Mouse (Mus musculus) liver, embryonic 16.5 days (tissue): ENCODE data around the gene Sipa1l2. TPM values are rescaled to one million over a fixed set of nuclear protein-coding genes. Genes with fewer than 3 reads are reported as not detected.
A peak's percentile ranks its signal among the peaks of the same experiment; 100 is the strongest.

Experiments
- ATAC-seq: fragments of 200-750 bp; cut with Nextera tagmentation; 2 replicates; pipeline ENCODE4 v1.8.0; 2017; ENCODE audit warnings: low read depth, mild to moderate bottlenecking, moderate number of reproducible peaks, moderate library complexity
- H3K27ac ChIP-seq: fragments of 300-500 bp; sonication (generic); 2 replicates; pipeline ENCODE4 v1.5.1; 2014; ENCODE audit warnings: mild to moderate bottlenecking, low read length
- H3K27me3 ChIP-seq: fragments of 300-500 bp; sonication (generic); 2 replicates; pipeline ENCODE4 v1.6.1; 2014; ENCODE audit warnings: low read depth, low read length, mixed read lengths; ENCODE audit not compliant: control insufficient read depth, insufficient read depth
- H3K36me3 ChIP-seq: fragments of 300-500 bp; sonication (generic); 2 replicates; pipeline ENCODE4 v1.6.1; 2014; ENCODE audit warnings: mild to moderate bottlenecking; ENCODE audit not compliant: control insufficient read depth, insufficient read depth
- H3K4me1 ChIP-seq: fragments of 300-500 bp; sonication (generic); 2 replicates; pipeline ENCODE4 v1.6.1; 2014; ENCODE audit warnings: low read depth, low read length, mixed read lengths; ENCODE audit not compliant: control insufficient read depth
- H3K4me2 ChIP-seq: fragments of 300-500 bp; sonication (generic); 2 replicates; pipeline ENCODE4 v1.6.1; 2014; ENCODE audit warnings: low read depth, low read length, mixed read lengths
- H3K4me3 ChIP-seq: fragments of 300-500 bp; sonication (generic); 2 replicates; pipeline ENCODE4 v1.5.1; 2014; ENCODE audit warnings: low read depth, mild to moderate bottlenecking, low read length
- H3K9ac ChIP-seq: fragments of 300-500 bp; sonication (generic); 2 replicates; pipeline ENCODE4 v1.6.1; 2014; ENCODE audit warnings: low read depth, low read length
- H3K9me3 ChIP-seq: fragments of 300-500 bp; sonication (generic); replicated peaks from 2 replicates; pipeline ENCODE4 v1.6.1; 2016; ENCODE audit warnings: low read length; ENCODE audit not compliant: control insufficient read depth
- WGBS: fragments of 180-500 bp; shearing (Covaris S2); extraction: QIAGEN DNeasy Blood & Tissue Kit; methylation state at CpG from one replicate; pipeline ENCODE4 v1.1.7; 2014; ENCODE audit not compliant: insufficient replicate concordance; 5-methylcytosine and 5-hydroxymethylcytosine counted together
- polyA plus RNA-seq: library from polyadenylated mRNA; unstranded; fragments of >200 nt; fragmentation: Nextera tagmentation; extraction: Ambion mirVana; gene quantifications from 2 replicates; pipeline ENCODE4 v1.2.1, GENCODE M21; 2015

Sipa1l2 gene
- polyA plus RNA-seq, 1 experiment from 2014 or later, result 1.1 TPM

DNA sequence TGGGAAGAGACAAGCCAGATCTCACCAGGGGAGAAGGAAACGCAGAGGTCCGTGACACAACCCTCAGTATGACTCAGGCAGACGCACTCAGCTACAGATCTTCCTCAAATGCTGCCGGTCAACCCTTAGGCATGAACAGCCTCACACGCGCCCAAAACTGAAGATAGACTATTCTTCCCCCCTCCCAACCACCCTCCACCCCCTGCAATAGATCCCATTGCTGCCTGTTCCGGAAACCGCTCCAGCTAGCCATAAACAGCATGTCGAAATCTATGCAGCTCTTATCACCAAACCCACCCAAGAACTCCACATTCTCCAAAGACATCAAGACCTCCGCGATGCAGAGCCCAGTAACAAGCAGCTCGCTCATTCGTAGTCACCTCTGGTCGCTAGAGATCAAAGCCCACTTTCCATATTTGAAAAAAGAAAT is 1.2 kb downstream of the Sipa1l2 start:
- Histone ChIP-seq H3K36me3 (no peaks in the 10 kb centered on the region), H3K27ac (no peak overlapping the region), H3K4me3 (peak overlapping the region; percentile 63), H3K4me1 (peaks cover 14% of the 10 kb centered on the region), H3K9me3 (no peaks in the 10 kb centered on the region), H3K4me2 (peak overlapping the region; percentile 81), H3K9ac (peak overlapping the region; percentile 9; the same call in 1 of the 2 replicates), H3K27me3 (peaks cover 25% of the 10 kb centered on the region)
- under 1% methylated on average over 14 of the region's 14 CpGs for WGBS
- ATAC-seq, result no peak

DNA sequence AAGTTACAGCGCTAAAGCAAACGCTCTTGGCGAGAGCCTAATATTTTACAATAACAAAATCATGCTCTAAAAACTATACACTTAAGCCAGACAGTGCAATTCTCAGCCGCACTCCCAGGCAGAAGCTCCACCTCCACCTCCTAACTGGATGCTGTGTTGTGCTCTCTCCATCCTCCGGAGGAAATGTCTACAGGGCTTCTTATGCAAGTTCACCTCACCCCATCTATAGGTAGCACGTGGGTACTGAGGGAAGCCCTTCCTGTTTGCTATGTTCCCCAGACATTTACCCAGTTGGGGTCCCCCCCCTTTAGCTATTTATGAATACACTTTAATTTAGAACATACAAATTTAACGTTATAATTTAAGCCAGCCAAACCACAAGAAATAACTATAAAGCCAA is 2.0 kb downstream of the Sipa1l2 start:
- no peak overlapping the region for H3K4me3 ChIP-seq

DNA sequence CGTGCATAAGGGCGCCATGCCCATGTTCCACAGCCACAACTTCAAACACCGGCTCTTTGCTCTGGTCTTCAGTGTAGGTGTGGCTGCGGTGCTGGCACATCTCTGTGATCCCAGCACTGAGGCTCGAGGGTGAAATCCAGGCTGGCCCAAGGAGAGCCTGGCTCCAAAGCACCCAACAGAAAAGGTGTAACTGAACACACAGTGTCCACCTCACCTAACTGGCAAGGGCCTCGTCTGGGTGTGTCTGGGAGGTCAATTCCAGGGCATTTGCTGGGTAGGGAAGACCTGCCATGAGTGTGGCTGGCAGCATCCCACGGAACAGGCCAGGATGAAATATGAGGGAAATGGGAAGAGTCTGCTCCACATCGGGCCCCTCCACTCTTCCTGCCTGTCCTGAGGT is 6.7 kb downstream of the Sipa1l2 start:
- Histone ChIP-seq H3K4me3 (no peak overlapping the region), H3K9ac (no peak overlapping the region), H3K36me3 (no peaks in the 10 kb centered on the region), H3K9me3 (no peaks in the 10 kb centered on the region), H3K4me1 (peaks cover 8% of the 10 kb centered on the region), H3K27ac (no peak overlapping the region), H3K4me2 (no peak overlapping the region), H3K27me3 (peaks cover under 1% of the 10 kb centered on the region; the same call in 1 of the 2 replicates)
- no peak for ATAC-seq
- 58% methylated on average over 8 of the region's 8 CpGs for WGBS

More for the DNA sequence above, 2.0 kb downstream of the Sipa1l2 start:
- Histone ChIP-seq H3K27ac (no peak overlapping the region), H3K9ac (no peak overlapping the region), H3K27me3 (peaks cover 25% of the 10 kb centered on the region), H3K9me3 (no peaks in the 10 kb centered on the region), H3K4me2 (no peak overlapping the region), H3K4me1 (peaks cover 14% of the 10 kb centered on the region), H3K36me3 (no peaks in the 10 kb centered on the region)
- ATAC-seq, result no peak
- WGBS, result 54% methylated on average over 7 of the region's 7 CpGs

DNA sequence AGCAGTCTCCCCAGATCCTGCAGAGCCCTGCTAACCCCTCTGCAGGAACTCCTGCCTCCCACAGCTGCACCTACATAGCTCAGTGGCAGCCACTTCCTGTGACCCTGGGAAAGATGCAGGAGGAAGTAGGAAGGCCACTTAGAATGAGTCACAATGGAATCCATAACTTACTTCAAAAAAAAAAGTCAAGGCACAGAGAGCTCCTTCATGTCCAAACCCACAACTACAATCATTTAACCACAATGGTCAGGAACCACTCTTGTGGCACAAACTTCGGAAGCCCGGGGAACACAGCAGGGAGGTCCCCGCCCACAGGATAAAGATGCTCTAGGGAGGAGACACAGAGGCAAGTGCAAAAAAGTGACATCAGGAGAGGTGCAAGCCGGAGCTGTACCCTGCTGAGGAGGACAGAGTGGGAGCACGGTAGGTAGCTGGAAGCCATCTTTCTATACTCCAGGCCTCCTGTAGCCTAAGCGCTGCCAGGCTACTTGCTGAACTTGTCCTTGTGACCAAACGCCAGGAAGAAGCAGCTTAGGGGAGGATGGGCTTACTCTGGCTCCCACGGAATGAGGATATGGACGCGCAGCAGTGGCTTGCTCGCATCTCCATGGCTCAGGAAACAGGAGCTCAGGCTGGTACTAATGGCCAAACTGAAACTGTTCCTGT is 8.7 kb downstream of the Sipa1l2 start:
- no peak overlapping the region for H3K4me2 ChIP-seq
- WGBS, result 28% methylated on average over 11 of the region's 11 CpGs
- H3K4me1 ChIP-seq, result peaks cover 8% of the 10 kb centered on the region
- no peak overlapping the region for H3K27ac ChIP-seq
- no peak overlapping the region for H3K9ac ChIP-seq
- no peaks in the 10 kb centered on the region for H3K36me3 ChIP-seq
- H3K27me3 ChIP-seq, result no peaks in the 10 kb centered on the region
- ATAC-seq, result no peak
- no peak overlapping the region for H3K4me3 ChIP-seq
- H3K9me3 ChIP-seq, result no peaks in the 10 kb centered on the region

DNA sequence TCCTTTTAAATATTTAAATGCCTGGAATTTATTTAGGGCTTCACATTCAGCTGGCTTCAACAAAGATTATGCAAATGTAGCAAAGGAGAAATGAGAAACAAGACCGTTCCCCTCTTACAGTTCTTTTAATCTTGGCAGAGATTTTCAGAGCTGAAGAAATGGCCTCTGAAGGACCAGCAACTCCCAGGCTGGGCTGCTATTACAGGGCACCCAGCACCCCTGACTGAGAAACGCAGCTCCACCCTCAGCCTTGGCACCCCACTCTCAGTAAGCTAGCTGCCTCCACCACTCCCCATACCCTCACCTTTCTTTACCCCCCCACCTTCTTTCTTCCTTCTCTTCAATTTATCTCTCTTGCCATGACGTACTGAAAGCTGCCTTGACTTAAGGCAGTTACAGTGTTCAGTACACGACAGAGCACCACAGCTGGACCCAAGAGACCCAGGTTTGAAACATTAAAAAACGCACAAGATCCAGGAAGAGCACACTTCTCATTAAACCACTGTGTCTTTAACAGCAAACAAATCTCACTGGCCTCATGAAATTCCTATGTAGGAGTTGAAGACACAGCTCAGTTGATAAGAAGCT is 10.4 kb downstream of the Sipa1l2 start:
- no peak overlapping the region for H3K27ac ChIP-seq
- no peaks in the 10 kb centered on the region for H3K27me3 ChIP-seq
- H3K9ac ChIP-seq, result no peak overlapping the region
- H3K4me2 ChIP-seq, result 0 out of 2 replicates have a peak overlapping the region, but pooled peaks have one; percentile 30
- H3K9me3 ChIP-seq, result no peaks in the 10 kb centered on the region
- peaks cover 8% of the 10 kb centered on the region for H3K4me1 ChIP-seq
- WGBS, result 49% methylated on average over 5 of the region's 5 CpGs
- H3K4me3 ChIP-seq, result no peak overlapping the region
- H3K36me3 ChIP-seq, result no peaks in the 10 kb centered on the region
- no peak for ATAC-seq

DNA sequence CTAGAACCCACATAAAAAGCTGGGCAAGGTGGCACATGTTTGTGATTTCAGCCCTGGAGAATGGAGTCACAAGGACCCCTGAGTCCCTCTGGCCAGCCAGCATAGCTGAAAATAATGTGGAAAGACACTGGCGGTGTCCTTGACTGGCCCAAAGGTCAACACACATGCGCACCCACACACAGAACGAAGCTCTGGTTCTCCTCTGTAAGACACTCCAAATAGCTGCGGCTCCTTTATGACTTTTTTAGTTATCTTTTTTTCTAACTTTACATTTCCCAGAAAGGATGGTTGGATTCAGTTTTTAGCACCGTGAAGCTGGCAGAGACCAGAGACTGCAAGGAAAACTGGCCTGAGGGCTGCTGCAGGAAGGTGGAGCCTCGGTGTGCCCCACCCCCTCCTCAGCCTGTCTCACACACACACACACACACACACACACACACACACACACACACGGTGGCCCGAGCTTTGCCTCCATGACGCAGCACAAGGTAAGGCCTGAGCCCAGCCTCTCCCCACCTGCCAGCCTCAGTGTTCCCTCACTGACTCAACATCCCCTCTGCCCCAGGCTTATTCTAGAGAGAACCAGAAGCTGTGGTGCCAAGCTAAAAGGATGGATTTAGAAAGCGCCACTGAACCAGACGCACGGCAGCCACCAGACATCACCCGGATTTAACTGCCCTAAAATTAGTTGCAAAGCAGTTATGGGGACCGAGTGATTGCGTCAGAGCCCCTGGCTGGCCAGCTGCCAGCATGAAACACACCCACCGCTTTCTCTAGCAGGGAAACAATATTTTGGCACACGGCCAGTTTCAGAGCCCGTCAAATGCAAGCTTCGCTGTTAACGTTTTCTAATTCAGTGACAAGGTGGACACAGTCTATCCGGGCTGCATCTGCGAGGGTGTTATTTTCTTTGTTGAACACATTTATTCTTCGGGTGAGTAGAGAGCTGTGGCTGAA is 11.2 kb downstream of the Sipa1l2 start:
- no peaks in the 10 kb centered on the region for H3K27me3 ChIP-seq
- H3K27ac ChIP-seq, result peak overlapping the region; percentile 52; the same call in 1 of the 2 replicates
- 0 out of 2 replicates have a peak overlapping the region, but pooled peaks have one; percentile 12 for H3K4me3 ChIP-seq
- peak overlapping the region; percentile 30; the same call in 1 of the 2 replicates for H3K4me2 ChIP-seq
- ATAC-seq, result peak; percentile 47
- no peaks in the 10 kb centered on the region for H3K9me3 ChIP-seq
- 14% methylated on average over 23 of the region's 23 CpGs for WGBS
- H3K36me3 ChIP-seq, result no peaks in the 10 kb centered on the region
- no peak overlapping the region for H3K9ac ChIP-seq
- peaks cover 8% of the 10 kb centered on the region for H3K4me1 ChIP-seq

DNA sequence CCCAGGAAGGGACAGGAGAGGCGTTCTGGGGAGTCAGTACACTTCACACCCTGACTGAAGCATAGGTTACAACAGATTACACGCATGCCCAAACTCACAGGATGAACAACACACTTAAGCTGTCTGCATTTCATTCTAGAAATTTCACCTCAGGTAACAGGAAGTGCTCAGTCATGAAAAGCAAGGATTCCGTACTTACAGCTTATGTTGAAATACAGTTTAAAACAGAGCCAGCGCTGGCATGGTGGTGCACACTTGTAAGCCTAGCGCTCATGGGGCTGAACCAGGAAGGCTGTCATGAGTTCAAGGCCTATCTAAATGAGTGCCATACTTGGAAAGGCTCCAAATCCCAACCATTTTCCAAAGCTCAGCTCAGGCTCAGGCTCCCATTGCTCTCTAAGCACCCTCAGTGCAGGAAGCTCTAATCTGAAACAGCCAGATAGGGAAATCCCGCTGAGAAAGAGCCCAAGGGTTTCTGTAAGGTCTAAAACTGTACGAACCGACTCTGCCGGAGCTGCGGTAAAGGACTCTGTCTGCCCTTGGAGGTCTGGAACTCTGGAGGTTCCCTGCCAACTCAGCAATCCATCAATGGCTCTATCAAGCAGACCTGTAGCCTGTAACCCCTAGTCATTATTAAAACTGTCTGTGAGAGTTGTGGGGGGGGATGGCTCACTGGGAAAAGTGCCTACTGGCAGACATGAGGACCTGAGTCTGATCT is 12.1 kb downstream of the Sipa1l2 start:
- H3K4me1 ChIP-seq, result peaks cover 8% of the 10 kb centered on the region
- no peaks in the 10 kb centered on the region for H3K36me3 ChIP-seq
- H3K4me2 ChIP-seq, result no peak overlapping the region
- no peaks in the 10 kb centered on the region for H3K9me3 ChIP-seq
- 57% methylated on average over 10 of the region's 10 CpGs for WGBS
- peak; percentile 33 for ATAC-seq
- H3K27me3 ChIP-seq, result no peaks in the 10 kb centered on the region
- H3K9ac ChIP-seq, result no peak overlapping the region
- no peak overlapping the region for H3K4me3 ChIP-seq
- H3K27ac ChIP-seq, result no peak overlapping the region; the same call in 1 of the 2 replicates

DNA sequence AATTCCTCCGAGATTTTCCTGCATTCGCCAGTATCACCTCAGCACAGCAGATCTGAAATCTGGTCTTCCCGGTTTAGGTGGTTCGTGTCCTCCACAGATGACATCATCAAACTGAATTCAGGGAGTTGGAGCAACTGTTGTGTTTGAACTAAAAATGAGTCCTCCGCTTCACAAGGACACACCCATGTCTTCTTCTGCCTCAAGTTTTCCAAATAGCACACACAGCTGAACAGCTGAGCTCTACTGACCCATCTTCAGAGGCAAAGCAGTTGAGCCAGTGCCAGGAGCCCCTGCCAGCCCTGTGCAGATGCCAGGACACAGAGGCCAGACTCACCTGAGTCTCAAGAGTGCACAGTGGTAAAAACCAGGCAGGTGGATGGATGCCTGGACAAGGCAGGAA is 12.9 kb downstream of the Sipa1l2 start:
- Histone ChIP-seq H3K36me3 (no peaks in the 10 kb centered on the region), H3K4me1 (peaks cover 8% of the 10 kb centered on the region), H3K4me2 (no peak overlapping the region), H3K27me3 (no peaks in the 10 kb centered on the region), H3K9me3 (no peaks in the 10 kb centered on the region), H3K9ac (no peak overlapping the region), H3K4me3 (no peak overlapping the region), H3K27ac (no peak overlapping the region)
- 75% methylated on average over 5 of the region's 5 CpGs for WGBS
- no peak for ATAC-seq
